ENCODE assay signal across 9 mouse cellular contexts in genomic region chr11:120722761-120723382, GRCm38 (mm10). TPM values are rescaled to one million over a fixed set of nuclear protein-coding genes. Genes with fewer than 3 reads are reported as not detected.
DNase-seq lines count a peak whose midpoint lies in the region; ATAC-seq and TF ChIP-seq lines count a peak whose summit lies in the region.
"Had no signal": no experiment of that assay in that cellular context is flagged by ENCODE, and none has a peak within 500 bp of the region (broad histone marks: within the 10 kb centered on the region; RNA-seq: fewer than 3 reads in every experiment).

No protein-coding gene starts in this region.

- no peak for TF ChIP-seq CTCF in liver, adult 2 months (IDR thresholded peaks at IDR 0.05; ENCODE audit: low read depth, low read length)
- TF ChIP-seq CTCF in liver, postnatal 0 days (IDR thresholded peaks at IDR 0.05; ENCODE audit: low read depth) = no peak
- no peak for TF ChIP-seq CTCF in hindbrain, postnatal 0 days (IDR thresholded peaks at IDR 0.05; ENCODE audit: low read depth)
- TF ChIP-seq CTCF in thymus, adult 2 months (IDR thresholded peaks at IDR 0.05; ENCODE audit: borderline replicate concordance, control insufficient read depth, extremely low read depth, insufficient read depth, low read length, poor library complexity) = no peak

- TF ChIP-seq POLR2A in liver, adult 2 months (IDR thresholded peaks at IDR 0.05; ENCODE audit: extremely low read depth, insufficient read depth, low read length) = no peak
- TF ChIP-seq POLR2A in thymus, adult 2 months (IDR thresholded peaks at IDR 0.05; ENCODE audit: control insufficient read depth, extremely low read depth, insufficient read depth, low read length, poor library complexity) = no peak

- DNase-seq in liver, adult 2 months (ENCODE audit: extremely low read depth, low read depth, low spot score) = peak; percentile 33
- no peak for DNase-seq in liver, postnatal 0 days
- DNase-seq in embryonic facial prominence, embryonic 14.5 days (ENCODE audit: low spot score) = no peak
- no peak for DNase-seq in hindbrain, postnatal 0 days (ENCODE audit: low spot score)
- DNase-seq in lung, postnatal 10 days = peak; percentile 36
- DNase-seq in ovary, postnatal 10 days (ENCODE audit: low spot score) = no peak
- no peak for DNase-seq in thymus, postnatal 4 days
- no peak for DNase-seq in thymus, adult 2 months

- no peak for TF ChIP-seq EP300 in liver, postnatal 0 days (IDR thresholded peaks at IDR 0.05; ENCODE audit: low read depth)

- H3K4me3 ChIP-seq in liver, adult 2 months (ENCODE audit: insufficient read depth, low read depth, low read length) = no peak overlapping the region
- no peak overlapping the region for H3K4me3 ChIP-seq in liver, postnatal 0 days (ENCODE audit: low read depth, low read length)
- no peak overlapping the region for H3K4me3 ChIP-seq in embryonic facial prominence, embryonic 14.5 days (ENCODE audit: low read depth, low read length)
- H3K4me3 ChIP-seq in hindbrain, postnatal 0 days (ENCODE audit: low read length) = peak overlapping the region; percentile 62
- no peak overlapping the region for H3K4me3 ChIP-seq in thymus, adult 2 months (ENCODE audit: control insufficient read depth, insufficient read depth, low read length)

- H3K9me3 ChIP-seq in liver, postnatal 0 days (ENCODE audit: low read length) = no peaks in the 10 kb centered on the region
- H3K9me3 ChIP-seq in embryonic facial prominence, embryonic 14.5 days (ENCODE audit: control insufficient read depth, low read length) = no peaks in the 10 kb centered on the region
- H3K9me3 ChIP-seq in hindbrain, postnatal 0 days (ENCODE audit: low read length) = no peaks in the 10 kb centered on the region
- H3K9me3 ChIP-seq: intestine, embryonic 15.5 days had no signal

- H3K79me2 ChIP-seq in liver, adult 2 months (ENCODE audit: control insufficient read depth, insufficient read depth, low read length) = no peaks in the 10 kb centered on the region

- H3K27ac ChIP-seq in liver, adult 2 months (replicated peaks; ENCODE audit: insufficient read depth, low read depth, low read length) = no peak overlapping the region
- no peak overlapping the region for H3K27ac ChIP-seq in liver, postnatal 0 days (ENCODE audit: low read depth)
- H3K27ac ChIP-seq in embryonic facial prominence, embryonic 14.5 days (replicated peaks; ENCODE audit: low read depth, low read length) = no peak overlapping the region
- no peak overlapping the region for H3K27ac ChIP-seq in hindbrain, postnatal 0 days
- H3K27ac ChIP-seq in thymus, adult 2 months (ENCODE audit: control insufficient read depth, insufficient read depth, low read length) = no peak overlapping the region
- H3K27ac ChIP-seq: intestine, embryonic 15.5 days had no signal

- WGBS in liver, adult 2 months = 69% methylated on average over 11 of the region's 11 CpGs
- WGBS in liver, postnatal 0 days (ENCODE audit: insufficient replicate concordance) = 79% methylated on average over 11 of the region's 11 CpGs
- 80% methylated on average over 11 of the region's 11 CpGs for WGBS in embryonic facial prominence, embryonic 14.5 days
- 84% methylated on average over 11 of the region's 11 CpGs for WGBS in hindbrain, postnatal 0 days
- 96% methylated on average over 11 of the region's 11 CpGs for WGBS in thymus, adult 2 months

- no peak overlapping the region for H3K4me2 ChIP-seq in liver, postnatal 0 days (ENCODE audit: low read depth, low read length)
- no peak overlapping the region for H3K4me2 ChIP-seq in embryonic facial prominence, embryonic 14.5 days (ENCODE audit: low read depth, low read length)
- peak overlapping the region; percentile 85 for H3K4me2 ChIP-seq in hindbrain, postnatal 0 days (ENCODE audit: low read depth, low read length)

- H3K4me1 ChIP-seq in liver, adult 2 months (ENCODE audit: control insufficient read depth, insufficient read depth, low read length) = peaks cover 11% of the 10 kb centered on the region; the same call in 1 of the 2 replicates
- peaks cover 30% of the 10 kb centered on the region for H3K4me1 ChIP-seq in liver, postnatal 0 days (ENCODE audit: insufficient read depth)
- peaks cover 19% of the 10 kb centered on the region for H3K4me1 ChIP-seq in embryonic facial prominence, embryonic 14.5 days (ENCODE audit: control insufficient read depth, insufficient read depth, low read length)
- H3K4me1 ChIP-seq in hindbrain, postnatal 0 days (ENCODE audit: insufficient read depth, low read length) = peaks cover 6% of the 10 kb centered on the region; the same call in 1 of the 2 replicates
- H3K4me1 ChIP-seq in thymus, adult 2 months (replicated peaks; ENCODE audit: control insufficient read depth, insufficient read depth, low read length) = peaks cover 23% of the 10 kb centered on the region

- H3K36me3 ChIP-seq in liver, adult 2 months (ENCODE audit: control insufficient read depth, insufficient read depth, low read length) = peaks cover 4% of the 10 kb centered on the region
- peaks cover 15% of the 10 kb centered on the region for H3K36me3 ChIP-seq in liver, postnatal 0 days (replicated peaks; ENCODE audit: insufficient read depth, low read length)
- H3K36me3 ChIP-seq in embryonic facial prominence, embryonic 14.5 days (ENCODE audit: control insufficient read depth, insufficient read depth, low read length) = peaks cover 25% of the 10 kb centered on the region
- H3K36me3 ChIP-seq in hindbrain, postnatal 0 days (ENCODE audit: insufficient read depth, low read length) = 0 out of 2 replicates have a peak, but pooled peaks cover 5% of the 10 kb centered on the region
- no peaks in the 10 kb centered on the region for H3K36me3 ChIP-seq in thymus, adult 2 months (ENCODE audit: control insufficient read depth, insufficient read depth, low read length)

- no peak overlapping the region for H3K9ac ChIP-seq in liver, adult 2 months (ENCODE audit: low read depth, low read length)
- H3K9ac ChIP-seq in liver, postnatal 0 days (replicated peaks) = no peak overlapping the region
- H3K9ac ChIP-seq in embryonic facial prominence, embryonic 14.5 days (ENCODE audit: low read depth, low read length) = peak overlapping the region; percentile 17; the same call in 1 of the 2 replicates
- H3K9ac ChIP-seq in hindbrain, postnatal 0 days (replicated peaks; ENCODE audit: low read length) = peak overlapping the region; percentile 87; the same call in 1 of the 2 replicates

- no peak for ATAC-seq in liver, postnatal 0 days
- ATAC-seq in embryonic facial prominence, embryonic 14.5 days (ENCODE audit: low read depth) = no peak
- no peak for ATAC-seq in hindbrain, postnatal 0 days

- no peaks in the 10 kb centered on the region for H3K27me3 ChIP-seq in liver, adult 2 months (ENCODE audit: control insufficient read depth, insufficient read depth, low read length)
- peaks cover 24% of the 10 kb centered on the region for H3K27me3 ChIP-seq in liver, postnatal 0 days (ENCODE audit: insufficient read depth, low read length)
- no peaks in the 10 kb centered on the region for H3K27me3 ChIP-seq in embryonic facial prominence, embryonic 14.5 days (replicated peaks; ENCODE audit: control insufficient read depth, insufficient read depth, low read length)
- H3K27me3 ChIP-seq in hindbrain, postnatal 0 days (ENCODE audit: insufficient read depth, low read length) = no peaks in the 10 kb centered on the region
- no peaks in the 10 kb centered on the region; the same call in 1 of the 2 replicates for H3K27me3 ChIP-seq in thymus, adult 2 months (ENCODE audit: control insufficient read depth, insufficient read depth, low read length)
- H3K27me3 ChIP-seq: intestine, embryonic 15.5 days had no signal

RNA-seq across cellular contexts. Expression of gene Rac3, which starts 1.6 kb away (rescaled TPM):
- 0.20 and 0.55 TPM in 2 replicates for total RNA-seq in liver, adult 2 months (2014; rRNA removed)
- polyA plus RNA-seq in liver, adult 2 months (2012; rRNA removed) = 0.72 and 1.1 TPM in 2 replicates
- polyA plus RNA-seq in liver, postnatal 0 days (2015; fragmentation: Nextera tagmentation; extraction: Ambion mirVana) = 0.36 and 0.38 TPM in 2 replicates
- polyA plus RNA-seq in embryonic facial prominence, embryonic 14.5 days (2014; fragmentation: Nextera tagmentation; extraction: Ambion mirVana) = 16.5 and 16.6 TPM in 2 replicates
- 669 and 698 TPM in 2 replicates for total RNA-seq in hindbrain, postnatal 0 days (2014; rRNA removed)
- polyA plus RNA-seq in hindbrain, postnatal 0 days (2015; fragmentation: Nextera tagmentation; extraction: Ambion mirVana) = 593 and 639 TPM in 2 replicates
- polyA plus RNA-seq in thymus, adult 2 months (2012; rRNA removed) = 22.8 and 26.3 TPM in 2 replicates

RNA-seq across cellular contexts. Expression of gene Dcxr, which starts 4.2 kb away (rescaled TPM):
- total RNA-seq in liver, adult 2 months (2014; rRNA removed) = 215 and 230 TPM in 2 replicates
- 512 and 554 TPM in 2 replicates for polyA plus RNA-seq in liver, adult 2 months (2012; rRNA removed)
- polyA plus RNA-seq in liver, postnatal 0 days (2015; fragmentation: Nextera tagmentation; extraction: Ambion mirVana) = 118 and 141 TPM in 2 replicates
- polyA plus RNA-seq in embryonic facial prominence, embryonic 14.5 days (2014; fragmentation: Nextera tagmentation; extraction: Ambion mirVana) = 23.5 and 27.0 TPM in 2 replicates
- 16.1 and 17.6 TPM in 2 replicates for total RNA-seq in hindbrain, postnatal 0 days (2014; rRNA removed)
- 20.2 and 21.3 TPM in 2 replicates for polyA plus RNA-seq in hindbrain, postnatal 0 days (2015; fragmentation: Nextera tagmentation; extraction: Ambion mirVana)
- 78.4 and 126 TPM in 2 replicates for polyA plus RNA-seq in thymus, adult 2 months (2012; rRNA removed)

RNA-seq across cellular contexts. Expression of gene Cbr2, which starts 9.0 kb away (rescaled TPM):
- total RNA-seq in liver, adult 2 months (2014; rRNA removed) = not detected in 2 replicates
- polyA plus RNA-seq in liver, adult 2 months (2012; rRNA removed) = 0.28 and 0.86 TPM in 2 replicates
- polyA plus RNA-seq in liver, postnatal 0 days (2015; fragmentation: Nextera tagmentation; extraction: Ambion mirVana) = 0.26 and 0.94 TPM in 2 replicates
- polyA plus RNA-seq in embryonic facial prominence, embryonic 14.5 days (2014; fragmentation: Nextera tagmentation; extraction: Ambion mirVana) = 58.3 and 113 TPM in 2 replicates
- total RNA-seq in hindbrain, postnatal 0 days (2014; rRNA removed) = 4.7 and 6.1 TPM in 2 replicates
- polyA plus RNA-seq in hindbrain, postnatal 0 days (2015; fragmentation: Nextera tagmentation; extraction: Ambion mirVana) = 3.5 and 4.0 TPM in 2 replicates
- polyA plus RNA-seq in thymus, adult 2 months (2012; rRNA removed) = 426 and 617 TPM in 2 replicates

RNA-seq across cellular contexts. Expression of gene Lrrc45, which starts 9.1 kb away (rescaled TPM):
- 4.4 and 5.1 TPM in 2 replicates for total RNA-seq in liver, adult 2 months (2014; rRNA removed)
- polyA plus RNA-seq in liver, adult 2 months (2012; rRNA removed) = 7.4 and 9.8 TPM in 2 replicates
- 5.1 and 5.4 TPM in 2 replicates for polyA plus RNA-seq in liver, postnatal 0 days (2015; fragmentation: Nextera tagmentation; extraction: Ambion mirVana)
- polyA plus RNA-seq in embryonic facial prominence, embryonic 14.5 days (2014; fragmentation: Nextera tagmentation; extraction: Ambion mirVana) = 46.5 and 50.7 TPM in 2 replicates
- total RNA-seq in hindbrain, postnatal 0 days (2014; rRNA removed) = 35.4 and 49.1 TPM in 2 replicates
- 41.7 and 44.3 TPM in 2 replicates for polyA plus RNA-seq in hindbrain, postnatal 0 days (2015; fragmentation: Nextera tagmentation; extraction: Ambion mirVana)
- polyA plus RNA-seq in thymus, adult 2 months (2012; rRNA removed) = 69.2 and 77.3 TPM in 2 replicates

RNA-seq across cellular contexts. Expression of gene Cenpx, which starts 9.3 kb away (rescaled TPM):
- 20.3 and 20.5 TPM in 2 replicates for total RNA-seq in liver, adult 2 months (2014; rRNA removed)
- 63.4 and 74.6 TPM in 2 replicates for polyA plus RNA-seq in liver, adult 2 months (2012; rRNA removed)
- polyA plus RNA-seq in liver, postnatal 0 days (2015; fragmentation: Nextera tagmentation; extraction: Ambion mirVana) = 81.0 and 88.0 TPM in 2 replicates
- polyA plus RNA-seq in embryonic facial prominence, embryonic 14.5 days (2014; fragmentation: Nextera tagmentation; extraction: Ambion mirVana) = 139 and 145 TPM in 2 replicates
- total RNA-seq in hindbrain, postnatal 0 days (2014; rRNA removed) = 57.6 and 78.6 TPM in 2 replicates
- 99.7 and 100 TPM in 2 replicates for polyA plus RNA-seq in hindbrain, postnatal 0 days (2015; fragmentation: Nextera tagmentation; extraction: Ambion mirVana)
- polyA plus RNA-seq in thymus, adult 2 months (2012; rRNA removed) = 103 and 112 TPM in 2 replicates

Comparison
In these comparisons a context has a peak if more than half of its experiments do, and no peak if none do; other contexts are left out.
1. DNase-seq: peak in liver, adult 2 months (single experiment) and lung, postnatal 10 days (single experiment); none in liver, postnatal 0 days (single experiment), embryonic facial prominence, embryonic 14.5 days (single experiment), hindbrain, postnatal 0 days (single experiment), ovary, postnatal 10 days (single experiment), thymus, postnatal 4 days (single experiment) and thymus, adult 2 months (single experiment).
2. H3K9ac ChIP-seq: peak in embryonic facial prominence, embryonic 14.5 days (single experiment) and hindbrain, postnatal 0 days (single experiment); none in liver, adult 2 months (single experiment) and liver, postnatal 0 days (single experiment).
3. RNA of gene Rac3, which starts 1.6 kb away (polyA plus RNA-seq): 593 to 639 TPM in hindbrain, postnatal 0 days; 22.8 to 26.3 TPM in thymus, adult 2 months, 16.5 to 16.6 TPM in embryonic facial prominence, embryonic 14.5 days, 0.72 to 1.1 TPM in liver, adult 2 months and 0.36 to 0.38 TPM in liver, postnatal 0 days; every median in the first group is over 10 times any median in the second.
4. RNA of gene Cbr2, which starts 9.0 kb away (polyA plus RNA-seq): 426 to 617 TPM in thymus, adult 2 months and 58.3 to 113 TPM in embryonic facial prominence, embryonic 14.5 days; 3.5 to 4.0 TPM in hindbrain, postnatal 0 days, 0.28 to 0.86 TPM in liver, adult 2 months and 0.26 to 0.94 TPM in liver, postnatal 0 days; every median in the first group is over 10 times any median in the second.